Mouse (Mus musculus) heart, embryonic 14.5 days (tissue): ENCODE data around the gene Ddx56. TPM values are rescaled to one million over a fixed set of nuclear protein-coding genes. Genes with fewer than 3 reads are reported as not detected.

Experiments
- ATAC-seq: fragments of 200-750 bp; cut with Nextera tagmentation; 2 replicates; pipeline ENCODE4 v1.8.0; 2017; ENCODE audit warnings: low read depth, moderate TSS enrichment; ENCODE audit not compliant: insufficient number of reproducible peaks, insufficient read depth, low FRiP score
- H3K27ac ChIP-seq, 2 experiments: fragments of 200-500 bp in 1 of 2; fragments of 300-500 bp in 1 of 2; sonication (generic) in 1 of 2; replicated peaks in 1 of 2; 2 replicates each; pipeline ENCODE4 v1.5.1; 2012 to 2014; ENCODE audit warnings: low read depth in 2 of 2, low read length in 2 of 2, control low read depth in 1 of 2, mild to moderate bottlenecking in 1 of 2, mixed read lengths in 1 of 2; ENCODE audit not compliant: control insufficient read depth in 1 of 2, insufficient read depth in 1 of 2
- H3K27me3 ChIP-seq: fragments of 300-500 bp; sonication (generic); 2 replicates; pipeline ENCODE4 v1.6.1; 2014; ENCODE audit warnings: mild to moderate bottlenecking, low read length, control low read depth; ENCODE audit not compliant: control insufficient read depth, insufficient read depth
- H3K36me3 ChIP-seq: fragments of 300-500 bp; sonication (generic); 2 replicates; pipeline ENCODE4 v1.6.1; 2014; ENCODE audit warnings: mild to moderate bottlenecking, control low read depth, low read length, mixed read lengths; ENCODE audit not compliant: control insufficient read depth, insufficient read depth
- H3K4me1 ChIP-seq, 2 experiments: fragments of 200-500 bp in 1 of 2; fragments of 300-500 bp in 1 of 2; sonication (generic) in 1 of 2; 2 replicates each; pipeline ENCODE4 v1.6.1; 2012 to 2014; ENCODE audit warnings: low read length in 2 of 2, control low read depth in 1 of 2, mixed read lengths in 1 of 2; ENCODE audit not compliant: control insufficient read depth in 2 of 2, insufficient read depth in 2 of 2
- H3K4me2 ChIP-seq: fragments of 300-500 bp; sonication (generic); 2 replicates; pipeline ENCODE4 v1.6.1; 2014; ENCODE audit warnings: mild to moderate bottlenecking, low read length
- H3K4me3 ChIP-seq, 2 experiments: fragments of 200-500 bp in 1 of 2; fragments of 300-500 bp in 1 of 2; sonication (generic) in 1 of 2; 2 replicates each; pipeline ENCODE4 v1.5.1; 2012 to 2014; ENCODE audit warnings: low read length in 2 of 2, mild to moderate bottlenecking in 2 of 2, control low read depth in 1 of 2, low read depth in 1 of 2, moderate library complexity in 1 of 2; ENCODE audit not compliant: control insufficient read depth in 1 of 2, insufficient read depth in 1 of 2
- H3K9ac ChIP-seq: fragments of 300-500 bp; sonication (generic); 2 replicates; pipeline ENCODE4 v1.6.1; 2014; ENCODE audit warnings: mild to moderate bottlenecking, low read length
- H3K9me3 ChIP-seq: fragments of 300-500 bp; sonication (generic); 2 replicates; pipeline ENCODE4 v1.6.1; 2016; ENCODE audit warnings: low read length, control low read depth; ENCODE audit not compliant: control insufficient read depth
- WGBS: fragments of 180-500 bp; shearing (Covaris S2); extraction: QIAGEN DNeasy Blood & Tissue Kit; methylation state at CpG from one replicate; pipeline ENCODE4 v1.1.7; 2014; 5-methylcytosine and 5-hydroxymethylcytosine counted together
- polyA plus RNA-seq: library from polyadenylated mRNA; unstranded; fragments of >200 nt; fragmentation: Nextera tagmentation; extraction: Ambion mirVana; gene quantifications from 2 replicates; pipeline ENCODE4 v1.2.1, GENCODE M21; 2014

Ddx56 gene
- 50.9 and 55.0 TPM in 2 replicates for polyA plus RNA-seq

- peak within 1 kb of the TSS; percentile 92 to 99 for H3K27ac ChIP-seq
- peak within 1 kb of the TSS; percentile 91 to 92 for H3K4me3 ChIP-seq
- ATAC-seq = peak; percentile 90
- H3K9me3 ChIP-seq = no peaks in the 10 kb centered on the region
- 2% methylated on average over 50 of the region's 50 CpGs for WGBS
- no peaks in the 10 kb centered on the region for H3K27me3 ChIP-seq
- peaks cover 67% of the 10 kb centered on the region for H3K36me3 ChIP-seq
- peak within 1 kb of the TSS; percentile 93 for H3K9ac ChIP-seq
- H3K4me1 ChIP-seq = peaks cover 4 to 9% of the 10 kb centered on the region in 2 experiments; a peak in 3 of 4 replicates
- H3K4me2 ChIP-seq = peak within 1 kb of the TSS; percentile 94
Measured at GRCm38 (mm10) chr11:6267320-6268254, at the start of gene Ddx56. Gene Ddx56, minus strand, starts transcription at chr11:6267772.

GRCm38 (mm10) chr11:6316821-6317220, 49.2 kb upstream of the Ddx56 start:
- H3K4me3 ChIP-seq = no peak overlapping the region
- no peaks in the 10 kb centered on the region for H3K9me3 ChIP-seq
- H3K4me2 ChIP-seq = no peak overlapping the region
- H3K36me3 ChIP-seq = peaks cover 93% of the 10 kb centered on the region
- no peak overlapping the region for H3K9ac ChIP-seq
- no peak for ATAC-seq
- no peaks in the 10 kb centered on the region for H3K27me3 ChIP-seq
- H3K27ac ChIP-seq = no peak overlapping the region
- no peaks in the 10 kb centered on the region for H3K4me1 ChIP-seq
- 90% methylated on average over 11 of the region's 11 CpGs for WGBS

- H3K4me1 ChIP-seq = no peaks in the 10 kb centered on the region
- no peak overlapping the region for H3K4me2 ChIP-seq
- WGBS = 82% methylated on average over 7 of the region's 7 CpGs
- no peaks in the 10 kb centered on the region for H3K27me3 ChIP-seq
- H3K36me3 ChIP-seq = peaks cover 94% of the 10 kb centered on the region
- no peak overlapping the region for H3K4me3 ChIP-seq
- no peak overlapping the region for H3K27ac ChIP-seq
- no peak for ATAC-seq
- H3K9me3 ChIP-seq = no peaks in the 10 kb centered on the region
- no peak overlapping the region for H3K9ac ChIP-seq
Measured at GRCm38 (mm10) chr11:6313874-6314406, 46.4 kb upstream of the Ddx56 start.

GRCm38 (mm10) chr11:6308181-6308580, 40.6 kb upstream of the Ddx56 start:
- H3K4me3 ChIP-seq = no peak overlapping the region
- 88% methylated on average over 4 of the region's 4 CpGs for WGBS
- no peak for ATAC-seq
- peaks cover 79% of the 10 kb centered on the region for H3K36me3 ChIP-seq
- no peak overlapping the region for H3K27ac ChIP-seq
- no peaks in the 10 kb centered on the region for H3K27me3 ChIP-seq
- no peak overlapping the region for H3K9ac ChIP-seq
- no peak overlapping the region for H3K4me2 ChIP-seq
- no peaks in the 10 kb centered on the region for H3K4me1 ChIP-seq
- H3K9me3 ChIP-seq = no peaks in the 10 kb centered on the region

- H3K36me3 ChIP-seq = peaks cover 80% of the 10 kb centered on the region
- no peak overlapping the region for H3K9ac ChIP-seq
- no peak overlapping the region for H3K4me3 ChIP-seq
- H3K27ac ChIP-seq = no peak overlapping the region
- no peak overlapping the region for H3K4me2 ChIP-seq
- no peaks in the 10 kb centered on the region for H3K27me3 ChIP-seq
- ATAC-seq = no peak
- H3K4me1 ChIP-seq = no peaks in the 10 kb centered on the region
- no peaks in the 10 kb centered on the region for H3K9me3 ChIP-seq
- WGBS = 82% methylated on average over 1 of the region's 1 CpGs
Measured at GRCm38 (mm10) chr11:6305943-6306430, 38.4 kb upstream of the Ddx56 start.

- H3K4me1 ChIP-seq = no peaks in the 10 kb centered on the region
- no peak for ATAC-seq
- peaks cover 79% of the 10 kb centered on the region for H3K36me3 ChIP-seq
- 87% methylated on average over 2 of the region's 2 CpGs for WGBS
- no peak overlapping the region for H3K27ac ChIP-seq
- H3K4me3 ChIP-seq = no peak overlapping the region
- H3K9me3 ChIP-seq = no peaks in the 10 kb centered on the region
- no peaks in the 10 kb centered on the region for H3K27me3 ChIP-seq
- H3K4me2 ChIP-seq = no peak overlapping the region
- H3K9ac ChIP-seq = no peak overlapping the region
Measured at GRCm38 (mm10) chr11:6302793-6303192, 35.2 kb upstream of the Ddx56 start.

GRCm38 (mm10) chr11:6299435-6299834, 31.9 kb upstream of the Ddx56 start:
- peaks cover 0 to 3% of the 10 kb centered on the region in 2 experiments; a peak in 1 of 4 replicates for H3K4me1 ChIP-seq
- H3K27me3 ChIP-seq = no peaks in the 10 kb centered on the region
- ATAC-seq = no peak
- H3K9me3 ChIP-seq = no peaks in the 10 kb centered on the region
- no peak overlapping the region for H3K4me3 ChIP-seq
- peaks cover 70% of the 10 kb centered on the region for H3K36me3 ChIP-seq
- H3K4me2 ChIP-seq = no peak overlapping the region
- no peak overlapping the region for H3K9ac ChIP-seq
- no peak overlapping the region for H3K27ac ChIP-seq
- WGBS = 87% methylated on average over 2 of the region's 2 CpGs
